Mouse (Mus musculus) ES-E14 (cell line): Measurements from ENCODE around the gene Phlpp1. TPM values are rescaled to one million over a fixed set of nuclear protein-coding genes. Genes with fewer than 3 reads are reported as not detected.

Experiments used
- DNase-seq: peaks from one replicate; pipeline ENCODE4 v3.0.0-alpha.2; 2013; ENCODE audit warnings: low read depth, low spot score
- H3K27ac ChIP-seq: 2 replicates; pipeline ENCODE4 v1.5.1; 2012; ENCODE audit warnings: low read depth, mild to moderate bottlenecking, low read length, moderate library complexity, mixed read lengths; ENCODE audit not compliant: poor library complexity, insufficient read depth, severe bottlenecking
- H3K36me3 ChIP-seq: 2 replicates; pipeline ENCODE4 v1.6.1; 2012; ENCODE audit warnings: mild to moderate bottlenecking, low read length, moderate library complexity, mixed read lengths; ENCODE audit not compliant: control insufficient read depth, poor library complexity, insufficient read depth, severe bottlenecking
- H3K4me1 ChIP-seq, 2 experiments: fragments of 150-350 bp in 1 of 2; sonication (generic) in 1 of 2; 2 replicates each; pipeline ENCODE4 v1.6.1; 2012; ENCODE audit warnings: low read length in 2 of 2, mild to moderate bottlenecking in 1 of 2, mixed read lengths in 1 of 2; ENCODE audit not compliant: control insufficient read depth in 2 of 2, insufficient read depth in 2 of 2, poor library complexity in 1 of 2
- H3K4me3 ChIP-seq, 2 experiments: fragments of 150-350 bp in 1 of 2; sonication (generic) in 1 of 2; 2 replicates each; pipeline ENCODE4 v1.5.1; 2012; ENCODE audit warnings: low read length in 2 of 2, low read depth in 1 of 2, mild to moderate bottlenecking in 1 of 2, mixed read lengths in 1 of 2; ENCODE audit not compliant: insufficient read depth in 1 of 2, poor library complexity in 1 of 2, severe bottlenecking in 1 of 2
- H3K9ac ChIP-seq: 2 replicates; pipeline ENCODE4 v1.6.1; 2012; ENCODE audit warnings: low read depth, mild to moderate bottlenecking, low read length, mixed read lengths; ENCODE audit not compliant: poor library complexity, insufficient read depth, severe bottlenecking
- H3K9me3 ChIP-seq: fragments of 150-350 bp; sonication (generic); 2 replicates; pipeline ENCODE4 v1.6.1; 2012; ENCODE audit warnings: low read depth, mild to moderate bottlenecking, low read length; ENCODE audit not compliant: control insufficient read depth, insufficient read depth
- CHD2 ChIP-seq: IDR thresholded peaks from 2 replicates; pipeline ENCODE4 v1.6.1; 2014; ENCODE audit warnings: mild to moderate bottlenecking, low read depth, low read length, inconsistent platforms
- HCFC1 ChIP-seq: IDR thresholded peaks from 2 replicates; pipeline ENCODE4 v1.6.1; 2012; ENCODE audit warnings: low read length, inconsistent platforms, borderline replicate concordance; ENCODE audit not compliant: insufficient read depth
- MAFK ChIP-seq: IDR thresholded peaks from 2 replicates; pipeline ENCODE4 v1.6.1; 2014; ENCODE audit warnings: mild to moderate bottlenecking, low read depth, low read length, inconsistent platforms; ENCODE audit not compliant: insufficient read depth
- ZC3H11A ChIP-seq: IDR thresholded peaks from 2 replicates; pipeline ENCODE4 v1.6.1; 2012; ENCODE audit warnings: low read depth, mild to moderate bottlenecking, inconsistent platforms, low read length, borderline replicate concordance
- ZNF384 ChIP-seq: IDR thresholded peaks from 2 replicates; pipeline ENCODE4 v1.6.1; 2012; ENCODE audit warnings: low read depth, low read length, inconsistent platforms
- in situ Hi-C, 2 experiments: fragments of 600-800 bp; cut with MboI; formaldehyde crosslinking; loops; one replicate each; pipeline ENCODE4 v1.15.1; 2025; ENCODE audit warnings: low sequenced_read_pairs in 2 of 2, inconsistent platforms in 1 of 2; ENCODE audit not compliant: unreplicated experiment in 2 of 2
- total RNA-seq: library from RNA; depleted of rRNA; stranded (reverse); fragments of 300-350 nt; gene quantifications from 2 replicates; pipeline ENCODE4 v1.2.3, GENCODE M21; 2012

The Phlpp1 gene
- total RNA-seq, 1 experiment, result 4.5 TPM

DNA sequence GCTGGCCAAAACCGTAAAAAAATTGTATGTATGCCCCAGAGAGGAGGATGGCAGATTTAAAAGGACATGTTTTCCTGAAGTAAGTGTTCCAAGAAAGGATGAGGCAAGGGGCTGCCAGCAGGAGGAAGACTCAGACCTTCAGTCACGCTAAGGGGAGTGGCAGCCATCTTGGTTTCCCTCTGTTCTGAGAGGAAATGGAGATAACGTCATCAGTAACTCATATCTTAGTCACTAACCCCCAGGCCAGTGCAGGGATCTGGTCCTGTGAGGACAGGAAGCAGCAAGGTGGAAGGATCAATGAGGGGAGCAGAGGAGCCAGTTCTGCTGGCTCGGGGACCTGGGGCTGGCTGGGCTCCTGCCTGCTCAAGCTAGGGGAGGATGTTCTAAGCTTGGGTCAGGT, 10.6 kb upstream of the Phlpp1 start:
- Histone ChIP-seq H3K4me1 (no peaks in the 10 kb centered on the region), H3K9ac (no peak overlapping the region), H3K4me3 (no peak overlapping the region), H3K9me3 (no peaks in the 10 kb centered on the region), H3K36me3 (no peaks in the 10 kb centered on the region), H3K27ac (no peak overlapping the region)
- in situ Hi-C loops, result loop anchor here in 1 of 2 experiments (25.0 kb wide), 1 partner anchor 226 kb away; no protein-coding TSS in a partner anchor
- no peak for DNase-seq
- TF ChIP-seq MAFK (no peak), ZNF384 (no peak), CHD2 (no peak), HCFC1 (no peak), ZC3H11A (no peak)

GRCm38 (mm10) chr1:106162581-106162980, 9.0 kb upstream of the Phlpp1 start:
- Histone ChIP-seq H3K4me1 (no peaks in the 10 kb centered on the region), H3K9ac (no peak overlapping the region), H3K27ac (no peak overlapping the region), H3K9me3 (no peaks in the 10 kb centered on the region), H3K36me3 (no peaks in the 10 kb centered on the region), H3K4me3 (no peak overlapping the region)
- no peak for TF ChIP-seq ZNF384
- no peak for TF ChIP-seq MAFK
- TF ChIP-seq ZC3H11A, result no peak
- no peak for TF ChIP-seq CHD2
- no peak for TF ChIP-seq HCFC1
- no peak for DNase-seq
- in situ Hi-C loops, result loop anchor here in 1 of 2 experiments (25.0 kb wide), 1 partner anchor 225 kb away; no protein-coding TSS in a partner anchor

DNA sequence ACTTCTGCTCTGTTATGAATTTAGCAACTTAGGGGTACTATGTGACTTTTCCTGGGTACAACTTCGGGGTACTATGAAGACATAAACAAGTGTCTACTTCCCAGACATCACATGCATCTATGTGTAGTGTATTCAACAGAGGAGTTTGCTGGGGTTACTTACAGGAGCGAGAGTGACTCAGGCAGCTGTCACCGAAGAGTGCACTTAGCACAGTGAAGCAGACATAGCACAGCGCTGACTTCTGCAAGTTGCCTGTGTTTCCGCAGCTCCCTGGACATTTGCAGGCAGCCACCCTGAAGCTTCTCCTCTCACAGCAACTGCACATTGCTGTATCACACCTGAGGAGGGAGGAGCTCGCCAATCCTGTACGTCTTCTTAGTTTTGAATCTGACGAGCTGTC, 8.2 kb upstream of the Phlpp1 start:
- no peak for DNase-seq
- H3K36me3 ChIP-seq, result no peaks in the 10 kb centered on the region
- no peak overlapping the region for H3K9ac ChIP-seq
- in situ Hi-C loops, result loop anchor here in 1 of 2 experiments (25.0 kb wide), 1 partner anchor 224 kb away; no protein-coding TSS in a partner anchor
- no peak overlapping the region for H3K27ac ChIP-seq
- TF ChIP-seq ZC3H11A (no peak), CHD2 (no peak), HCFC1 (no peak), ZNF384 (no peak), MAFK (no peak)
- H3K4me3 ChIP-seq, result no peak overlapping the region
- no peaks in the 10 kb centered on the region for H3K4me1 ChIP-seq
- H3K9me3 ChIP-seq, result no peaks in the 10 kb centered on the region

DNA sequence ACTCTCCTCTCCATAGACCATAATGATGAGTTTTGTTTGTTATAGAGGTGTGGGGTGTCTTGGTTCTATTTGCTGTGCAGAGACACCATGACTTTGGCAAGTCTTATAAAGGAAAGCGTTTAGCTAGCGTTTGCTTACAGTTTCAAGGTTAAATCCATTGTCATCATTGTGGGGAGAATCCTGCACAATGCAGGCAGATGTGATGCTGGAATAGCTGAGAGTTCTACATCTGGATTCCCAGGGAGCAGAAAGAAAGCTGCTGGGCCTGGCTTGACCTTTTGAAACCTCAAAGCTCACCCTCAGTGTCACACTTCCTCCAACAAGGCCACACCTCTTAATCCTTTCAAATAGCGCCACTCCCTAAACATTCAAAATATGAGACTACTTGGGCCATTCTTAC, 7.4 kb upstream of the Phlpp1 start:
- no peak overlapping the region for H3K4me3 ChIP-seq
- no peak overlapping the region for H3K27ac ChIP-seq
- no peak overlapping the region for H3K9ac ChIP-seq
- DNase-seq, result no peak
- TF ChIP-seq ZNF384 (no peak), HCFC1 (no peak), MAFK (no peak), ZC3H11A (no peak), CHD2 (no peak)
- H3K36me3 ChIP-seq, result no peaks in the 10 kb centered on the region
- H3K9me3 ChIP-seq, result no peaks in the 10 kb centered on the region
- no peaks in the 10 kb centered on the region for H3K4me1 ChIP-seq
- in situ Hi-C loops, result loop anchor here in 1 of 2 experiments (25.0 kb wide), 1 partner anchor 223 kb away; no protein-coding TSS in a partner anchor

- no peak for TF ChIP-seq ZNF384
- no peak for TF ChIP-seq MAFK
- no peak for TF ChIP-seq ZC3H11A
- TF ChIP-seq CHD2, result no peak
- no peak for TF ChIP-seq HCFC1
- no peak for DNase-seq
- Histone ChIP-seq H3K27ac (no peak overlapping the region), H3K9me3 (no peaks in the 10 kb centered on the region), H3K4me3 (no peak overlapping the region), H3K4me1 (peaks cover 0 to 5% of the 10 kb centered on the region in 2 experiments; a peak in 1 of 4 replicates), H3K9ac (no peak overlapping the region), H3K36me3 (no peaks in the 10 kb centered on the region)
- in situ Hi-C loops, result loop anchor here in 1 of 2 experiments (25.0 kb wide), 1 partner anchor 219 kb away; no protein-coding TSS in a partner anchor
These were observed 3.6 kb upstream of the Phlpp1 start for GRCm38 (mm10) chr1:106168001-106168400.
